Mouse (Mus musculus) adipocyte (in vitro differentiated cells): ENCODE data around the gene Klf9.
A peak's percentile ranks its signal among the peaks of the same experiment; 100 is the strongest.

Experiments
- DNase-seq: peaks from one replicate; pipeline ENCODE4 v3.0.0-alpha.2; 2016; ENCODE audit warnings: low spot score

The Klf9 gene

GRCm38 (mm10) chr19:23140689-23141317, at the start of gene Klf9:
Gene Klf9 (plus strand): TSS chr19:23141226.
- peak; percentile 100 for DNase-seq

GRCm38 (mm10) chr19:23091586-23091985, 49.4 kb upstream of the Klf9 start:
- DNase-seq, result no peak

- no peak for DNase-seq
These were observed 47.5 kb upstream of the Klf9 start for GRCm38 (mm10) chr19:23093548-23093947.

GRCm38 (mm10) chr19:23094906-23095305, 46.1 kb upstream of the Klf9 start:
- no peak for DNase-seq

DNA sequence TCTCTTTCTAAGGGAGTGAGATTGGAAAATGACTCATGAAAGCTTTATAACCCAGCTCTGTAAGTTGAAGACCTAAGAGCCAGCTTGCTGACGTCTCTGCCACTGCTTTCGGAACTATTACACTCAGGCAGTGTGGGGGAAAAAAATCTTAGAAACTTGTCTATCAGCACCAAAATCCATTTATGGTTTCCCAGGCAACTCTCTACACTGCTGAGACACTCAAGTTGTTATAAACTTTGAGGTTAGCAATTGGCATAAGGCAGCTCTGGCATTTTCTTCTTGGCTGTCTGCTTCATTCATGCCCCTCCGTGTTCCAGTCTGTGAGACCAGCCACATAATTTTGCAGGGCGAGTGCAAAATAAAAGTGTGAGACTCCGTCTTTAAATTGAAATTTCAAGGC, 34.2 kb upstream of the Klf9 start:
- no peak for DNase-seq

DNA sequence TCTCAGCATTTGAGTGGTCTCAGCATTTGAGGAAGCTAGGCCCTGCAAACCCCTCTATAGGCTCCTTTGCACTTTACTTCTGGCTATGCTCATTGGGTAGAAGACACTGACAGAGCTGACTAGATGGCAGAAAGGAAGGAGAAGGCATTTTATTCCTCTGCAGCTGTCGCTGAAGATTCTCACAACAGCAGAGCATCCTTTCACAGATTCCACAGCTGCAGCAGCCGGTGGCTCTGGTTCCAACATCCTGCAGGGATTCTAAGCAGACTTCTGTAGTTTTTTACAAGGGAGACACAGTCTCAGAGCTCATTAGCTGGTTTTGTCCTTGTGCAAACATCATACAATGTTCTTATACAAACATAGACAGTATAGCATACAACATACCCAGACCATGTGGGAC, 33.7 kb upstream of the Klf9 start:
- DNase-seq, result no peak

- DNase-seq, result no peak
These were observed 19.2 kb upstream of the Klf9 start for GRCm38 (mm10) chr19:23121875-23122274.

GRCm38 (mm10) chr19:23124023-23124550, 16.9 kb upstream of the Klf9 start:
- no peak for DNase-seq

GRCm38 (mm10) chr19:23125227-23126150, 15.5 kb upstream of the Klf9 start:
- no peak for DNase-seq

DNA sequence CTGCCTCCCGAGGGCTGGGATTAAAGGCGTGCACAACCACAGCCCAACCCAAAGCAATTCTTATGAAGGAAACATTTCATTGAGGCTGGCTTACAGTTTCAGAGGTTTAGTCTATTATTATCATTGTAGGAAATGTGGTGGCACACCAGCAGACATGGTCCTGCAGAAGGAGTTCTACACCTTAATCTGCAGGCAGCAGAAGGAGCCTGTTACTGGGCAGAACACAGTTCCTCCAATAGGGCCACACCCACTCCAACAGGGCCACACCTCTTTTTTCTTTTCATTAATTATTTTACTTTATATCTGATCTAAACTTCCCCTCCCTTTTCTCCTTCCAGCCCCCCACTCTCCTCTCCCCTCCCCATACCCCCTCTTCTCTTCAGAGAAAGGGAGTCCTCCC, 11.1 kb upstream of the Klf9 start:
- no peak for DNase-seq

DNA sequence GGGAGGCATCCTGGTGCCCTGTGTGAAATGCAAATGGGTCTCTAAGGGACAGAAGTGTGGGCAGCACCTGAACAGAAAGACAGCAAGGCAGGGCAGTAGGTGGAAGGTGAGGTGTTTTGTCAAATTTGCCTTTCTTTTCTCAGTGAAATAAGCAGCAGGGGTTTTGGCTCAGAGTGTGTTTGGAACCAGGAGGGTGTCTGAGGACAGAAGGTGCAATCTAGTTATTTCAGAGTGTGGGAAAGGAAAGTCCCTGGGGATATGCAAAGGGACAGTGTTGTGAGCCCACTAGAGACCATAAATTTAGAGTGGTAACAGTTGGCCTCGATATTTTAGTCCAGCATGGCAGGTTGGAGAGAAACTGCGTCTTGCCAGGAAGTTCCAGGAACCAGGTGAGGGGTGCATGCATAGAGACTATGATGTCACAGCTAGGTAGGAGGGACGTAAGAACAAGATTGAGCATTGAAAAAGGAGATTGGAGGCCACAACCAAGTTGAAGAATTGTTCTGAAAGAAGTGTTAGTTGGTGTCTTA, 8.9 kb upstream of the Klf9 start:
- peak; percentile 41 for DNase-seq

GRCm38 (mm10) chr19:23132720-23133426, 8.2 kb upstream of the Klf9 start:
- DNase-seq, result no peak

DNA sequence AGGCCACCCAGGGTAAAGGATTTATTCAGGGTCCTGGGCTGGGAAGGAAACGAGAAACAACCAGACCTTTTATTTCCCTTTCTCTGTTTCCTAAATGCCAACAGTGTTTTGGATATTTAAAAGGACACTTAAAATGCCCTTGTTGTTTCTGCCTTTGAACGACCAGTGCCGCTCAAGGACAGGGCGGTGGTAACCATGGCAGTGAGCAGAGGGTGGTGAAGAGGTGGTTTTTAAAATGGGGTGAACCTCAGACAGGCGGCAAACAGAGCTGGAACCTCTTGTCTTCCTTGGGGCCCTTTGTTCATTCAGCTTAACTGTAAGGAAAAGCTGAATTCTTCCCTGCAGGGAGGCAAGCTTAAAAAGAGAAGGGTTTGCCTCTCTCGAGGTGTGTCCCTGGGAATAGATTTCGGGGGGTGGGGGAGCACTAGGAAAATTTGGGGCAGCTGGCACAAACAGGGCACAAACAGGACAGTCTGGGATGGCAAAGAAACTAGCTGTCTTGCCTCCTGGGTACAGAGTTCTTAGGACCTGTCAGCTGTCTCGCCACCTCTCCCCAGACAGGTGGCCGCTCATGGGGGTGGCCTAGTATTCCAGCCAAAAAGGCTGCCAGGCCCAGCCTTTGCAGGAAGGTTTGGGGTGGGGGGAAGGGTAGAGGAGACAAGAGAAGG, 7.5 kb upstream of the Klf9 start:
- peak; percentile 46 for DNase-seq

DNA sequence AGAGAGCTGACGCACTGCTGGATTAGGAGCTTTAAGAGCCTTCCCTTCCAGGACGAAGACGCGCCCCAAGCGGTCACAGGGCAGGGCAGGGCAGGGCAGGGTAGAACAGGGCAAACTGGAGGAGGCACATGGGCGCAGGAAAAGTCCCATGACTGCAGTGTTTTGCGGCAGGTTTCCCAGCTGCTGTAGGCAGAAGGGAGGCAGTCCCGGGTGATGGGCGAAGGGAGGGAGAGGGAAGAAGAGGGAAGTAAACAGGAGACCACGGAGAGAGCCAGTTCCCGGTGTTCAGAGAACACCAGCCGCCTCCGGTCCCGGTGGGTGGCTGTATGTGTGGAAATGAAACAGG, 7.0 kb upstream of the Klf9 start:
- DNase-seq, result peak; percentile 79

GRCm38 (mm10) chr19:23134441-23135301, 6.4 kb upstream of the Klf9 start:
- DNase-seq, result peak; percentile 95

GRCm38 (mm10) chr19:23135349-23136201, 5.5 kb upstream of the Klf9 start:
- peak; percentile 92 for DNase-seq

DNA sequence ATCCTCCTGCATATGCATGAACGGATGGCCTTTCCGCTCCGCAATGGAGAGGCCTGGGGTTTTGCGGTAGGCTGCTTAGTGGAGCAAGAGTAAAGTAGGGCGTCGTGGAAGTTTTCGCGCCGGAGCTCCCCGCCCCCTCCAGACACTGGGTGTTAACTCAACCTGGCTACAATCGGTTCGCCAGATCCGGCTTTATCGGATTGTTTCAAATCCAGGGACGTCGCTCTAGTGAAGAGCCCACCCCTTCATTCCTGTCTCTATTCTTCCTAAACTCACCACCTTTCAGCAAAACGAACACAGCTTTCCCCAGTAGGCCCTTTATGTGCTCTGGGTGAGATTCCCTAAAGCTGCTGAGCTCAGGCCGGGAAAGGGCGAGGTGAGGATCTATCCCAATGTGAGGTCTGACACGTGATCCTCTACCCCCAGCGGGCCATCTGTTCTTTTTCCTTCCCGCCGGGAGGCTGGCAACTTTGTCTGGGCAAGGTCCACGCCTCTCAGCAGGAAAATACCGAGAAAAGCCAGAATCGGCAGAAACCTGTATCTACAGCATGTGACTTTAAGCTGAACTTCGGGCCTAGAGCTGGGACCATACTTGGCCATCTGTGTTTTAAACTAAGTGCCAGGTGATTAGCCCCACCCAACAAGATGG, 4.7 kb upstream of the Klf9 start:
- DNase-seq, result peak; percentile 69

DNA sequence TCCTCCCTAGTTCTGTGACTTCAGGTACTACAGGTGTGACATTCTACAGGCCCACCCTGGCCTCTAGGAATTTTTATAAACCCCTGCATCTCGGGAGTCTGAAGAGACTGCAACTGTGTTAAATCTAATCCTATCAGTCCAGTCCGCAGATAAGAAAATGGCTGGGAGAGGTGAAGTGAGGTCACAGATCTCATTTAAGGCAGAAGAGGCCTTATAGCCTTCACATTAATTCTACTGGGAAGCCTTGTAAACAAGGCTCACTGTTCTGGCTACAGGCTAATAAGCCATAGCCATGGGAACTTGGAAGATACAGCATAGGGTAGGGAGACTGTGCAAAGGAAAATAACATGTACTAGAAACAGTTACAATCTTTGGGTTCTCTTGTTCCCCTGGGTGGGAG, 3.7 kb upstream of the Klf9 start:
- no peak for DNase-seq

DNA sequence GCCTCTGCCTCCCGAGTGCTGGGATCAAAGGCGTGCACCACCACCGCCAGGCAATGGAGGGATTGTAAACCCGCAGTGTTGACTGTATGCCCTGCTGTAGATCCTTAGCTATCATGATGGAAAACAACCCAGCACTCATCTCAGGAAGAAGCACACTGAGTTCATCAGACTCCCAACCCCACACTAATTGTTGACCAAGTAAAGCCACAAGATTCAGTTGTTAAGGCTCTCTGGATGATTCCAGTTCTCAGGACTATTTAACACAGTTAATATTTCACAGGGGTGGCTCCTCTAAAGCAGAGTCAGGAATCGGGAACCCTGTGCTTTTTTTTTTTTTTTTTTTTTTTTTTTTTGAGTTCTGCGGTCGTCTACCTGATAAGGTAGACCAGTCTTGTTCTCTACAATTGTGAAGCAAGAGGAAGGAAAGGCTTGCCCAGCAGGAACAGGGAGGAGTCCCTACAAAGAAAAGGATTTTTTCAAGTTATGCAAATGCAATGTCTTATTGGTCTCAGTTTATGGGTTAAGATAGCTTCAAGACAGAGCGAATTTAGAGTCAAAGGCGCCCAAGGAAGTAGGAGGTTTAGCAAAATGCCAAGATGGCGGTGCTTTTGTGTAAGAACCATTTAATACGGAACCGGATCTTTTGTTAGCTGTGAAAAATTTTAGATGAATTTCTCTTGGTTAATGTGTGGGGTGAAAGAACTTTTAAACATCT, 1.1 kb upstream of the Klf9 start:
- DNase-seq, result peak; percentile 78
